Mouse (Mus musculus): ENCODE data around the gene 4930469K13Rik. TPM values are rescaled to one million over a fixed set of nuclear protein-coding genes. Genes with fewer than 3 reads are reported as not detected.

The 4930469K13Rik gene
- polyA plus RNA-seq, 1 experiment from 2014 or later, result not detected

DNA sequence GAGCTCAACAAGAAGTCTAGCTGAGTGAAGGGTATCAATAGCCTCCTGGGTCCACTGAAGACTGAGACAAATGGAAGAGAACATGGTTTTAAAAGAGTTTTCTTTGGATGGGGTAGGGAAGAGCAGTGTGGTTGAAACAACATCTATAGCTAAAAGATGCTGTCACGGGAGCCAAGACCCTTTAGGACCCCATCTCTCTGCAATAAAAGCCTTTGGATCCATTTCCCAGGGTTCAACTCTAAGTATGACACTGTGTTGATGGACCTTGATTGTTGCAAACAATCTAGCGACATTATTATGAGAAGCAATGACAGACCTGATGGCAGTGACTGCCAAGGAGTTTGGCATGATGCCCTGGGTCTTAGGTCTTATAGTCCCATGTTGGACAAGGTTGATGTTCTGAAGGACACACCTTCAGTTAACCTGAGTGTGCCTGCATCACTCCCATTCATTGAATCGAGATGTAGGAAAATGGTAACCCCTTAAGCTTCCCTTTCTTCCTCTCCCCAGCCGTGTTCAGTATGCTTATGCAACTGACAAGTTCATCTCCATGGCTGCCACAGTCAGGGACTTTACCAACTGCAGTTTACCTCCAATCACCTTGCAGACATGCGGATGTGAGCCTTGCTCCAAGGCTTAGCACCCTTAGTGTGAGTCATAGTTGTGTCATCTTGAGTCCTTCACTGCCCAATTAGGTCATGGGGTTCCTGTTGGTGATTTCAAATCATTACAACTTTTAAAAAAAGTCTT is 62.3 kb downstream of the 4930469K13Rik start:
- Histone ChIP-seq H3K36me3 (ENCODE audit: control insufficient read depth, insufficient read depth, low read length) (no peaks in the 10 kb centered on the region), H3K4me2 (ENCODE audit: low read length) (no peak overlapping the region), H3K9me3 (replicated peaks; ENCODE audit: control insufficient read depth, low read length) (no peaks in the 10 kb centered on the region), H3K27me3 (replicated peaks; ENCODE audit: control insufficient read depth, insufficient read depth, low read length) (no peaks in the 10 kb centered on the region), H3K4me3 (ENCODE audit: low read depth, low read length) (no peak overlapping the region), H3K9ac (ENCODE audit: low read length) (no peak overlapping the region), H3K4me1 (ENCODE audit: control insufficient read depth, insufficient read depth, low read length) (no peaks in the 10 kb centered on the region), H3K27ac (ENCODE audit: low read depth, low read length) (no peak overlapping the region)
- WGBS, result 85% methylated on average over 5 of the region's 5 CpGs
- ATAC-seq, result no peak
- no peak for DNase-seq (ENCODE audit: low spot score)

DNA sequence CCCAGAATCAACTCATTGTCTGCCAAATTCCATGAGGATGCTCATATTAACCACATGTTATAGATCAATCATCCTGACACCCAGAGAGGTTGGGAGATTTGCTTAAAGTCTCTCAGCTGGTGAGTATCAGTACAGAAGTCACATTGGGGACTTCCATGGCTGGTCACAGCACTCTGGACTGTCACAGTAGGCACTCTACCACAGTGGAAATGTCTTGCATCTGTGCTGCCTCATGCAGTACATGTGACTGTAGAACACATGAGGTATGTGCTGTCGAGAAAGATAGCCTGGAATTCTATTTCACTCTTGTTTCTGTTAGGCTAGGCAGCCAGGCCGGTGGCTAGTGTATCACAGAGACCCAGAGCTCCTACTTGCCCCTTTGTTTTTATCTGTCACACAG is 63.6 kb downstream of the 4930469K13Rik start:
- Histone ChIP-seq H3K27me3 (replicated peaks; ENCODE audit: control insufficient read depth, insufficient read depth, low read length) (no peaks in the 10 kb centered on the region), H3K4me3 (ENCODE audit: low read depth, low read length) (no peak overlapping the region), H3K27ac (ENCODE audit: low read depth, low read length) (no peak overlapping the region), H3K36me3 (ENCODE audit: control insufficient read depth, insufficient read depth, low read length) (no peaks in the 10 kb centered on the region), H3K4me1 (ENCODE audit: control insufficient read depth, insufficient read depth, low read length) (no peaks in the 10 kb centered on the region), H3K4me2 (ENCODE audit: low read length) (no peak overlapping the region), H3K9me3 (replicated peaks; ENCODE audit: control insufficient read depth, low read length) (no peaks in the 10 kb centered on the region), H3K9ac (ENCODE audit: low read length) (no peak overlapping the region)
- WGBS, result 74% methylated on average over 2 of the region's 2 CpGs
- DNase-seq (ENCODE audit: low spot score) (no peak), ATAC-seq (no peak)

DNA sequence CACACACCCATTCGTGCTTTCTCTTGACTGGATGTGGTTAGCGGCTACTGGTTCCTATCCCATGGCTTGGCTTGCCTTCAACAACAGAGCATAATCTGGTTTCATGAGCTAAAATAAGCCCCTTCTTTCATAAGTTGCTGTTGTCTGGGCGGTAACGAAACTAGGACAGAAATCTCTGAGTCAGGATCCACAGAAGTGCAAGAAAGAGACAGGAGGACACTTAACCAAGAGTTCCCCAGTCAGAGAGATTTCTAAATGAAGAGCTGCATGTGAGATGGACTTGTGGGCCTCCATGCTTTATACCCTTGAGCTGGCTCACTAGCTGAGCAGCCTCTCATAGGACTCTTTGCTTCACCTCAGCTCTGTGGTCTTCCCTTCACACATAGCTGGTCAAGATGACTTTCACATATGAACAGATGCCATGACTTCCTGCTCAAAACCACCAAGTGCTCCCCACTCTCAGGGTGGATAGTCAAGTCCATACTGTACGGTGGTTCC is 64.3 kb downstream of the 4930469K13Rik start:
- H3K9ac ChIP-seq (ENCODE audit: low read length), result no peak overlapping the region
- DNase-seq (ENCODE audit: low spot score) (no peak), ATAC-seq (no peak)
- no peaks in the 10 kb centered on the region for H3K4me1 ChIP-seq (ENCODE audit: control insufficient read depth, insufficient read depth, low read length)
- H3K27me3 ChIP-seq (replicated peaks; ENCODE audit: control insufficient read depth, insufficient read depth, low read length), result no peaks in the 10 kb centered on the region
- no peaks in the 10 kb centered on the region for H3K36me3 ChIP-seq (ENCODE audit: control insufficient read depth, insufficient read depth, low read length)
- no peak overlapping the region for H3K27ac ChIP-seq (ENCODE audit: low read depth, low read length)
- H3K4me3 ChIP-seq (ENCODE audit: low read depth, low read length), result no peak overlapping the region
- WGBS, result 91% methylated on average over 5 of the region's 5 CpGs
- H3K4me2 ChIP-seq (ENCODE audit: low read length), result no peak overlapping the region
- no peaks in the 10 kb centered on the region for H3K9me3 ChIP-seq (replicated peaks; ENCODE audit: control insufficient read depth, low read length)

DNA sequence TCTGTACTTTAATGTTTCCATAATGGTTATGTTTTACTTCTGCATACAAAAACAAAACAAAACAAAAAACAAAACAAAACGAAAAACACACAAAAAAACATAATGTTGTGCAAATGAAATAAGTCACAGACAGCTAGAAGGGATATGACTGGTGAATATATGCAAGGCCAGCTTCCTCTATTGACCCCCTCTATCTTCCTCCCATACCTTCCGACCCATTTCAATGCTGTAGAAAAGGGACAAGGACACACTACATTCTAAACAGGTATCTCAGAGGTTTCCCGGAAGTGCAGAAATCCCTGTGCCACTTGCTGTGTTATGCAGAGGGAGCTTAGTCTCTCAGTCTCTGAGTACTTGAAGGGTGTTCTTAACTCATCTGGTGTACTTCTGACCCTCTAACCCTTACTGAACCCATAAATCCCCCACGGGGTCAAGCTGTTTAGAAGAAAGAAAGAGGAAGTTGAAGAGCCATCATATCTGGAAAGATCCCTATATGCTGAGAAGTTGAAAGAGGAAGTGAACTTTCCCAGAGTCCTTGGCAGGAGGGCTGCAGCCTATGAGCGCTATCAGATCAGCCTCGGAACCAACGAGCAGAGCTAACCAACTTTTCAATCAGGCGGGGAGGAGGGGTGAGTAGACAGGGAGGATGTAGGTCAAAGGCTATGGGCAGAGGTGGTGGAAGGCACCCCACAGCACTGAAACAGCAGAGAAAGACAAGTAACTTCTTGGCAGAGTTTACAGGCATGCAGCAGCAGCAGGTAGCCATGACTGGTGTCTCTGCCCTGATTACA is 67.1 kb downstream of the 4930469K13Rik start:
- no peak for ATAC-seq
- 77% methylated on average over 8 of the region's 8 CpGs for WGBS

DNA sequence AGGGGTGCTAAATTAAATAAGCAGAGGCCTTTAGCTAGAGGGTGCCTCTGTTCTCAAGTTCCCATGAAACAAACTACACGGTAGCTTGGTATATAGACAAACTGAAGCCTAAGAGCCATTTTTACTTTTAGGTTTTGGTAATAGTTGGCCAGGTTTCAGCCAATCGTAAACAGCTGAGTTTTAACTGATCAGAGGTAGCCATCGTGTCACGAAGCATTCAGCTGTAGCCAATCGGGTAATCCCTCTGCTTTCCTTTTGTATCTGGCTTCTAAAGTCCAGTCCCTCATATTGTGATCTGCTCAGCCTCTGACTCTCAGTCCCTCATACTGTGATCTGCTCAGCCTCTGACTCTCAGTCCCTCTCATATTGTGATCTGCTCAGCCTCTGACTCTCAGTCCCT is 68.7 kb downstream of the 4930469K13Rik start:
- Histone ChIP-seq H3K9me3 (replicated peaks; ENCODE audit: control insufficient read depth, low read length) (no peaks in the 10 kb centered on the region), H3K36me3 (ENCODE audit: control insufficient read depth, insufficient read depth, low read length) (no peaks in the 10 kb centered on the region), H3K4me2 (ENCODE audit: low read length) (no peak overlapping the region), H3K27me3 (replicated peaks; ENCODE audit: control insufficient read depth, insufficient read depth, low read length) (no peaks in the 10 kb centered on the region), H3K27ac (ENCODE audit: low read depth, low read length) (no peak overlapping the region), H3K9ac (ENCODE audit: low read length) (no peak overlapping the region), H3K4me1 (ENCODE audit: control insufficient read depth, insufficient read depth, low read length) (no peaks in the 10 kb centered on the region), H3K4me3 (ENCODE audit: low read depth, low read length) (no peak overlapping the region)
- WGBS, result 37% methylated on average over 5 of the region's 5 CpGs
- ATAC-seq, result no peak
- DNase-seq (ENCODE audit: low spot score), result no peak

More for the DNA sequence above, 67.1 kb downstream of the 4930469K13Rik start:
- no peak for DNase-seq (ENCODE audit: low spot score)
- H3K9me3 ChIP-seq (replicated peaks; ENCODE audit: control insufficient read depth, low read length), result no peaks in the 10 kb centered on the region
- no peak overlapping the region for H3K4me3 ChIP-seq (ENCODE audit: low read depth, low read length)
- H3K4me2 ChIP-seq (ENCODE audit: low read length), result no peak overlapping the region
- no peak overlapping the region for H3K27ac ChIP-seq (ENCODE audit: low read depth, low read length)
- no peaks in the 10 kb centered on the region for H3K27me3 ChIP-seq (replicated peaks; ENCODE audit: control insufficient read depth, insufficient read depth, low read length)
- no peaks in the 10 kb centered on the region for H3K36me3 ChIP-seq (ENCODE audit: control insufficient read depth, insufficient read depth, low read length)
- H3K9ac ChIP-seq (ENCODE audit: low read length), result no peak overlapping the region
- no peaks in the 10 kb centered on the region for H3K4me1 ChIP-seq (ENCODE audit: control insufficient read depth, insufficient read depth, low read length)

DNA sequence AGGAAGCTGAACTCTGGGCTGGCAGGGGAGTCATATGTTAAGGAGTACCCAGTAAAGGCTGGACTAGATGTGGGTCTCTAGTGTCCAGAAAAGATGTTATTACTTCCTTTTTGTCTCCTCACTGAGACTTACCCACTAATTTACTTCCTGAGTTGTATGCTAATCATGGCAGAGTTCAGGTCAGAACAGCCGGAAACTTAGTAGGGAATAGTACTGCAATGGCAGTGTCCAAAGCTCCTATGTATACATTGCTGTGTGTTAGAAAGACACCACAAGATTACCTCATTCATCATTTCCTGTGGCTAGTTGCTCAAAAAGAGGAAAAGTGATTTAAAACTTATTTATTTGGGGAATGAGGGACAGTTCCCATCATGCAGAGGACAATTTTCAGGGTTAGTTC is 73.3 kb downstream of the 4930469K13Rik start:
- 100% methylated on average over 1 of the region's 1 CpGs for WGBS

DNA sequence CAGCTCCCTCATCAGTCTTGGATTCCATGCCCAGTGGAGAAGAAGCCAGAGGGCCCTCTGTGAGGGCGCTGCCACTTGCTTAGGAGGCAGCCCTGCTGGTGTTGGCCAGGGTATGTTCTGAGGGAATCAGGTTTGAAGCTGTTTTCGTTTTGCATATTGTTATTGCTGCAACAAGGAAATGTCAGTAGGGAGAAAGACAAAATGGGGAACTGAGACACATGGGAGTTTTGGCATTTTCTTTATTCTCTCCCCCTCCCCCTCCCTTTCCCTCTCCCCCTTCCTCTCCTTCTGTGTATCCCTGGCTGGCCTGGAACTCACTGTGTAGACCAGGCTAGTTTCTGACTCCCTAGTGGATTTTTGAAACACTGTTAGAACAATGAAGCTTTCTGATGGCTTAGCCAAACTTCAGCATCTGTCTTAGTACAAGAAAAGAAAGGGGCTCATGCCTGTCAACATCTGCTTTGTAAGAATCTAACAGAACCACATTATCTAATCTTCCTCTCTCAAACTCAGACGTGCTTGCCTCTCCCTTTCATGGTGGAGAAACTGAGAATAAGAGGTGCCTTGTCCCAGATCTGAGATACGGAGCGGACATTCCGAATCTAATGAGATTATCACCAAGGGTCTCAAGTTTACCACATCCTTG is 86.2 kb downstream of the 4930469K13Rik start:
- no peaks in the 10 kb centered on the region for H3K36me3 ChIP-seq (ENCODE audit: control insufficient read depth, insufficient read depth, low read length)
- no peaks in the 10 kb centered on the region for H3K4me1 ChIP-seq (ENCODE audit: control insufficient read depth, insufficient read depth, low read length)
- no peak overlapping the region for H3K9ac ChIP-seq (ENCODE audit: low read length)
- ATAC-seq, result no peak
- no peaks in the 10 kb centered on the region for H3K9me3 ChIP-seq (replicated peaks; ENCODE audit: control insufficient read depth, low read length)
- H3K27me3 ChIP-seq (replicated peaks; ENCODE audit: control insufficient read depth, insufficient read depth, low read length), result no peaks in the 10 kb centered on the region
- 73% methylated on average over 6 of the region's 6 CpGs for WGBS
- H3K4me2 ChIP-seq (ENCODE audit: low read length), result no peak overlapping the region
- H3K4me3 ChIP-seq (ENCODE audit: low read depth, low read length), result no peak overlapping the region
- DNase-seq (ENCODE audit: low spot score), result no peak
- H3K27ac ChIP-seq (ENCODE audit: low read depth, low read length), result no peak overlapping the region

More for the DNA sequence above, 73.3 kb downstream of the 4930469K13Rik start:
- Histone ChIP-seq H3K27me3 (replicated peaks; ENCODE audit: control insufficient read depth, insufficient read depth, low read length) (no peaks in the 10 kb centered on the region), H3K4me3 (ENCODE audit: low read depth, low read length) (no peak overlapping the region), H3K36me3 (ENCODE audit: control insufficient read depth, insufficient read depth, low read length) (no peaks in the 10 kb centered on the region), H3K9me3 (replicated peaks; ENCODE audit: control insufficient read depth, low read length) (no peaks in the 10 kb centered on the region), H3K9ac (ENCODE audit: low read length) (no peak overlapping the region), H3K4me1 (ENCODE audit: control insufficient read depth, insufficient read depth, low read length) (no peaks in the 10 kb centered on the region), H3K4me2 (ENCODE audit: low read length) (no peak overlapping the region), H3K27ac (ENCODE audit: low read depth, low read length) (no peak overlapping the region)
- ATAC-seq (no peak), DNase-seq (ENCODE audit: low spot score) (no peak)

DNA sequence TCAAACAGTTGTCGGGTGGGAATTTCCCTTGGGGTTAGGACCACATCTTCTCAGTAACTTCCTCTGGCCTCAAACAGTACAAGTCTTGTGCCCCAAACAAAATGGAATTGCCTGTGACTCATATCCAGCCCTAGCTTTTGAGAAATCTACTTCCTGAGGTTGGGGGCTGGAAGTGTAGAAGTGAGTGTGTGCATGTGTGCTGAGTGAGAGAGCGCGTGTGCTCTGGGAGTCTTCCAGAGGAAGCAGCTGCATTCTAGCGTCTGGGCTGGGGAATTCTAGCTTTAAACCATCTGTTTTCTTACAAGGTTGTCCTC is 87.5 kb downstream of the 4930469K13Rik start:
- Histone ChIP-seq H3K27ac (ENCODE audit: low read depth, low read length) (no peak overlapping the region), H3K27me3 (replicated peaks; ENCODE audit: control insufficient read depth, insufficient read depth, low read length) (no peaks in the 10 kb centered on the region), H3K9ac (ENCODE audit: low read length) (no peak overlapping the region), H3K4me3 (ENCODE audit: low read depth, low read length) (no peak overlapping the region), H3K4me2 (ENCODE audit: low read length) (no peak overlapping the region), H3K9me3 (replicated peaks; ENCODE audit: control insufficient read depth, low read length) (no peaks in the 10 kb centered on the region), H3K36me3 (ENCODE audit: control insufficient read depth, insufficient read depth, low read length) (no peaks in the 10 kb centered on the region), H3K4me1 (ENCODE audit: control insufficient read depth, insufficient read depth, low read length) (no peaks in the 10 kb centered on the region)
- no peak for ATAC-seq
- WGBS, result 83% methylated on average over 4 of the region's 4 CpGs
- DNase-seq (ENCODE audit: low spot score), result no peak
